Mouse (Mus musculus): ENCODE measurements around the gene Nes. TPM values are rescaled to one million over a fixed set of nuclear protein-coding genes. Genes with fewer than 3 reads are reported as not detected.

The Nes gene
- polyA plus RNA-seq, 1 experiment from 2014 or later = 7.9 TPM

GRCm38 (mm10) chr3:87935776-87936175, 35.1 kb upstream of the Nes start:
- H3K9ac ChIP-seq (ENCODE audit: low read length) = no peak overlapping the region
- 92% methylated on average over 2 of the region's 2 CpGs for whole genome bisulfite sequencing

GRCm38 (mm10) chr3:87940611-87941010, 30.3 kb upstream of the Nes start:
- peaks cover 37% of the 10 kb centered on the region for H3K36me3 ChIP-seq (ENCODE audit: control insufficient read depth, insufficient read depth, low read length)
- WGBS = 74% methylated on average over 5 of the region's 5 CpGs
- ATAC-seq (ENCODE audit: insufficient number of reproducible peaks, low FRiP score, low TSS enrichment, low read depth) = no peak
- DNase-seq (ENCODE audit: low spot score) = no peak
- peaks cover 19% of the 10 kb centered on the region for H3K4me1 ChIP-seq (ENCODE audit: control insufficient read depth, insufficient read depth, low read length)
- H3K9me3 ChIP-seq (ENCODE audit: control insufficient read depth, low read length) = no peaks in the 10 kb centered on the region
- no peak overlapping the region for H3K4me2 ChIP-seq (ENCODE audit: low read depth, severe bottlenecking)
- no peak overlapping the region for H3K9ac ChIP-seq (ENCODE audit: low read length)
- no peak overlapping the region for H3K27ac ChIP-seq (replicated peaks; ENCODE audit: low read depth, low read length)
- H3K4me3 ChIP-seq (ENCODE audit: low read depth, low read length) = no peak overlapping the region
- H3K27me3 ChIP-seq (ENCODE audit: control insufficient read depth, insufficient read depth, low read length) = no peaks in the 10 kb centered on the region

More at GRCm38 (mm10) chr3:87935776-87936175, 35.1 kb upstream of the Nes start:
- H3K27ac ChIP-seq (replicated peaks; ENCODE audit: low read depth, low read length) = no peak overlapping the region
- peaks cover 34% of the 10 kb centered on the region for H3K36me3 ChIP-seq (ENCODE audit: control insufficient read depth, insufficient read depth, low read length)
- no peaks in the 10 kb centered on the region for H3K9me3 ChIP-seq (ENCODE audit: control insufficient read depth, low read length)
- ATAC-seq (ENCODE audit: insufficient number of reproducible peaks, low FRiP score, low TSS enrichment, low read depth) = 0 out of 2 replicates have a peak, but pooled peaks have one; percentile 13
- DNase-seq (ENCODE audit: low spot score) = peak; percentile 92
- peaks cover 5% of the 10 kb centered on the region; the same call in 1 of the 2 replicates for H3K4me1 ChIP-seq (ENCODE audit: control insufficient read depth, insufficient read depth, low read length)
- no peak overlapping the region for H3K4me2 ChIP-seq (ENCODE audit: low read depth, severe bottlenecking)
- H3K4me3 ChIP-seq (ENCODE audit: low read depth, low read length) = no peak overlapping the region
- no peaks in the 10 kb centered on the region for H3K27me3 ChIP-seq (ENCODE audit: control insufficient read depth, insufficient read depth, low read length)

GRCm38 (mm10) chr3:87942471-87942870, 28.4 kb upstream of the Nes start:
- no peaks in the 10 kb centered on the region for H3K9me3 ChIP-seq (ENCODE audit: control insufficient read depth, low read length)
- WGBS = 86% methylated on average over 2 of the region's 2 CpGs

GRCm38 (mm10) chr3:87943586-87943985, 27.3 kb upstream of the Nes start:
- H3K4me3 ChIP-seq (ENCODE audit: low read depth, low read length) = no peak overlapping the region
- H3K4me2 ChIP-seq (ENCODE audit: low read depth, severe bottlenecking) = no peak overlapping the region
- peaks cover 41% of the 10 kb centered on the region for H3K4me1 ChIP-seq (ENCODE audit: control insufficient read depth, insufficient read depth, low read length)
- peaks cover 26% of the 10 kb centered on the region for H3K36me3 ChIP-seq (ENCODE audit: control insufficient read depth, insufficient read depth, low read length)
- no peak overlapping the region for H3K9ac ChIP-seq (ENCODE audit: low read length)
- no peak for ATAC-seq (ENCODE audit: insufficient number of reproducible peaks, low FRiP score, low TSS enrichment, low read depth)
- no peaks in the 10 kb centered on the region for H3K9me3 ChIP-seq (ENCODE audit: control insufficient read depth, low read length)
- 57% methylated on average over 7 of the region's 7 CpGs for WGBS
- 0 out of 2 replicates have a peak overlapping the region, but pooled peaks have one; percentile 56 for H3K27ac ChIP-seq (replicated peaks; ENCODE audit: low read depth, low read length)
- H3K27me3 ChIP-seq (ENCODE audit: control insufficient read depth, insufficient read depth, low read length) = no peaks in the 10 kb centered on the region
- DNase-seq (ENCODE audit: low spot score) = no peak

More at GRCm38 (mm10) chr3:87942471-87942870, 28.4 kb upstream of the Nes start:
- peaks cover 37% of the 10 kb centered on the region for H3K4me1 ChIP-seq (ENCODE audit: control insufficient read depth, insufficient read depth, low read length)
- ATAC-seq (ENCODE audit: insufficient number of reproducible peaks, low FRiP score, low TSS enrichment, low read depth) = no peak
- H3K36me3 ChIP-seq (ENCODE audit: control insufficient read depth, insufficient read depth, low read length) = peaks cover 36% of the 10 kb centered on the region
- H3K27ac ChIP-seq (replicated peaks; ENCODE audit: low read depth, low read length) = no peak overlapping the region
- no peak overlapping the region for H3K4me3 ChIP-seq (ENCODE audit: low read depth, low read length)
- no peak overlapping the region for H3K4me2 ChIP-seq (ENCODE audit: low read depth, severe bottlenecking)
- H3K27me3 ChIP-seq (ENCODE audit: control insufficient read depth, insufficient read depth, low read length) = no peaks in the 10 kb centered on the region
- H3K9ac ChIP-seq (ENCODE audit: low read length) = no peak overlapping the region
- no peak for DNase-seq (ENCODE audit: low spot score)

- ATAC-seq (ENCODE audit: insufficient number of reproducible peaks, low FRiP score, low TSS enrichment, low read depth) (no peak), DNase-seq (ENCODE audit: low spot score) (peak; percentile 35)
- Histone ChIP-seq H3K9ac (ENCODE audit: low read length) (0 out of 2 replicates have a peak overlapping the region, but pooled peaks have one; percentile 41), H3K27ac (replicated peaks; ENCODE audit: low read depth, low read length) (peak overlapping the region; percentile 98), H3K27me3 (ENCODE audit: control insufficient read depth, insufficient read depth, low read length) (no peaks in the 10 kb centered on the region), H3K4me1 (ENCODE audit: control insufficient read depth, insufficient read depth, low read length) (peaks cover 41% of the 10 kb centered on the region), H3K4me2 (ENCODE audit: low read depth, severe bottlenecking) (peak overlapping the region; percentile 70; the same call in 1 of the 2 replicates), H3K9me3 (ENCODE audit: control insufficient read depth, low read length) (no peaks in the 10 kb centered on the region), H3K36me3 (ENCODE audit: control insufficient read depth, insufficient read depth, low read length) (peaks cover 16% of the 10 kb centered on the region), H3K4me3 (ENCODE audit: low read depth, low read length) (no peak overlapping the region)
- 17% methylated on average over 4 of the region's 4 CpGs for WGBS
These were observed 25.9 kb upstream of the Nes start for GRCm38 (mm10) chr3:87944838-87945600.

GRCm38 (mm10) chr3:87945781-87946540, 24.9 kb upstream of the Nes start:
- DNase-seq (ENCODE audit: low spot score) (peak; percentile 74), ATAC-seq (ENCODE audit: insufficient number of reproducible peaks, low FRiP score, low TSS enrichment, low read depth) (no peak)
- Histone ChIP-seq H3K9me3 (ENCODE audit: control insufficient read depth, low read length) (no peaks in the 10 kb centered on the region), H3K4me1 (ENCODE audit: control insufficient read depth, insufficient read depth, low read length) (peaks cover 41% of the 10 kb centered on the region), H3K4me2 (ENCODE audit: low read depth, severe bottlenecking) (peak overlapping the region; percentile 70), H3K36me3 (ENCODE audit: control insufficient read depth, insufficient read depth, low read length) (peaks cover 11% of the 10 kb centered on the region), H3K27ac (replicated peaks; ENCODE audit: low read depth, low read length) (peak overlapping the region; percentile 98), H3K9ac (ENCODE audit: low read length) (peak overlapping the region; percentile 54), H3K4me3 (ENCODE audit: low read depth, low read length) (0 out of 2 replicates have a peak overlapping the region, but pooled peaks have one; percentile 5), H3K27me3 (ENCODE audit: control insufficient read depth, insufficient read depth, low read length) (no peaks in the 10 kb centered on the region)
- 5% methylated on average over 12 of the region's 12 CpGs for WGBS

GRCm38 (mm10) chr3:87946541-87946860, 24.4 kb upstream of the Nes start:
- DNase-seq (ENCODE audit: low spot score) (no peak), ATAC-seq (ENCODE audit: insufficient number of reproducible peaks, low FRiP score, low TSS enrichment, low read depth) (no peak)
- Histone ChIP-seq H3K36me3 (ENCODE audit: control insufficient read depth, insufficient read depth, low read length) (peaks cover 8% of the 10 kb centered on the region), H3K27ac (replicated peaks; ENCODE audit: low read depth, low read length) (peak overlapping the region; percentile 98), H3K4me2 (ENCODE audit: low read depth, severe bottlenecking) (peak overlapping the region; percentile 70), H3K9ac (ENCODE audit: low read length) (peak overlapping the region; percentile 54), H3K9me3 (ENCODE audit: control insufficient read depth, low read length) (no peaks in the 10 kb centered on the region), H3K4me3 (ENCODE audit: low read depth, low read length) (0 out of 2 replicates have a peak overlapping the region, but pooled peaks have one; percentile 5), H3K27me3 (ENCODE audit: control insufficient read depth, insufficient read depth, low read length) (no peaks in the 10 kb centered on the region), H3K4me1 (ENCODE audit: control insufficient read depth, insufficient read depth, low read length) (peaks cover 46% of the 10 kb centered on the region)
- WGBS = 10% methylated on average over 1 of the region's 1 CpGs

GRCm38 (mm10) chr3:87947056-87947810, 23.6 kb upstream of the Nes start:
- Histone ChIP-seq H3K4me3 (ENCODE audit: low read depth, low read length) (peak overlapping the region; percentile 73), H3K4me2 (ENCODE audit: low read depth, severe bottlenecking) (peak overlapping the region; percentile 70), H3K27ac (replicated peaks; ENCODE audit: low read depth, low read length) (peak overlapping the region; percentile 98), H3K36me3 (ENCODE audit: control insufficient read depth, insufficient read depth, low read length) (peaks cover 4% of the 10 kb centered on the region; the same call in 1 of the 2 replicates), H3K9me3 (ENCODE audit: control insufficient read depth, low read length) (no peaks in the 10 kb centered on the region), H3K9ac (ENCODE audit: low read length) (peak overlapping the region; percentile 77), H3K27me3 (ENCODE audit: control insufficient read depth, insufficient read depth, low read length) (no peaks in the 10 kb centered on the region), H3K4me1 (ENCODE audit: control insufficient read depth, insufficient read depth, low read length) (peaks cover 53% of the 10 kb centered on the region)
- ATAC-seq (ENCODE audit: insufficient number of reproducible peaks, low FRiP score, low TSS enrichment, low read depth) (0 out of 2 replicates have a peak, but pooled peaks have one; percentile 3), DNase-seq (ENCODE audit: low spot score) (peak; percentile 73)
- WGBS = under 1% methylated on average over 24 of the region's 26 CpGs

Data from limb, embryonic 11.5 days (tissue).